Mouse (Mus musculus) CH12.LX (cell line): ENCODE measurements around the gene Arid5a.

Experiments used
- BHLHE40 ChIP-seq: IDR thresholded peaks from 2 replicates; pipeline ENCODE4 v1.6.1; 2011; ENCODE audit warnings: mild to moderate bottlenecking, low read depth, low read length, improper control_type of control experiment
- CTCF ChIP-seq, 2 experiments: IDR thresholded peaks in 1 of 2; conservative IDR thresholded peaks in 1 of 2; 2 replicates each; pipeline ENCODE4 v1.5.1; 2011 to 2012; ENCODE audit warnings: low read depth in 2 of 2, low read length in 2 of 2, improper control_type of control experiment in 1 of 2, inconsistent platforms in 1 of 2, mild to moderate bottlenecking in 1 of 2, moderate library complexity in 1 of 2
- EP300 ChIP-seq: IDR thresholded peaks from 2 replicates; pipeline ENCODE4 v1.6.1; 2011; ENCODE audit warnings: low read length, improper control_type of control experiment
- ETS1 ChIP-seq: conservative IDR thresholded peaks from 2 replicates; pipeline ENCODE4 v1.6.1; 2012; ENCODE audit warnings: low read depth, mild to moderate bottlenecking, inconsistent platforms, low read length, improper control_type of control experiment, moderate library complexity
- KAT2A ChIP-seq: IDR thresholded peaks from 2 replicates; pipeline ENCODE4 v1.6.1; 2012; ENCODE audit warnings: low read length, improper control_type of control experiment, inconsistent platforms; ENCODE audit not compliant: insufficient replicate concordance
- MAX ChIP-seq: IDR thresholded peaks from 2 replicates; pipeline ENCODE4 v1.6.1; 2011; ENCODE audit warnings: low read length, improper control_type of control experiment
- MXI1 ChIP-seq: IDR thresholded peaks from 2 replicates; pipeline ENCODE4 v1.6.1; 2011; ENCODE audit warnings: mild to moderate bottlenecking, low read depth, low read length, improper control_type of control experiment
- MYC ChIP-seq: IDR thresholded peaks from 2 replicates; pipeline ENCODE4 v1.6.1; 2011; ENCODE audit warnings: low read depth, mild to moderate bottlenecking, improper control_type of control experiment, low read length
- POLR2A ChIP-seq: IDR thresholded peaks from 2 replicates; pipeline ENCODE4 v1.6.1; 2011; ENCODE audit warnings: low read depth, mild to moderate bottlenecking, improper control_type of control experiment, low read length
- POLR2AphosphoS2 ChIP-seq: IDR thresholded peaks from 2 replicates; pipeline ENCODE4 v1.6.1; 2011; ENCODE audit warnings: low read depth, low read length, improper control_type of control experiment
- RCOR1 ChIP-seq: conservative IDR thresholded peaks from 2 replicates; pipeline ENCODE4 v1.6.1; 2012; ENCODE audit warnings: low read depth, mild to moderate bottlenecking, inconsistent platforms, low read length, improper control_type of control experiment
- SMC3 ChIP-seq: IDR thresholded peaks from 2 replicates; pipeline ENCODE4 v1.6.1; 2011; ENCODE audit warnings: low read depth, low read length, improper control_type of control experiment
- TBP ChIP-seq: conservative IDR thresholded peaks from 2 replicates; pipeline ENCODE4 v1.6.1; 2011; ENCODE audit warnings: low read depth, low read length, improper control_type of control experiment
- ZKSCAN1 ChIP-seq: IDR thresholded peaks from 2 replicates; pipeline ENCODE4 v1.6.1; 2012; ENCODE audit warnings: low read depth, inconsistent platforms, low read length, improper control_type of control experiment, borderline replicate concordance

DNA sequence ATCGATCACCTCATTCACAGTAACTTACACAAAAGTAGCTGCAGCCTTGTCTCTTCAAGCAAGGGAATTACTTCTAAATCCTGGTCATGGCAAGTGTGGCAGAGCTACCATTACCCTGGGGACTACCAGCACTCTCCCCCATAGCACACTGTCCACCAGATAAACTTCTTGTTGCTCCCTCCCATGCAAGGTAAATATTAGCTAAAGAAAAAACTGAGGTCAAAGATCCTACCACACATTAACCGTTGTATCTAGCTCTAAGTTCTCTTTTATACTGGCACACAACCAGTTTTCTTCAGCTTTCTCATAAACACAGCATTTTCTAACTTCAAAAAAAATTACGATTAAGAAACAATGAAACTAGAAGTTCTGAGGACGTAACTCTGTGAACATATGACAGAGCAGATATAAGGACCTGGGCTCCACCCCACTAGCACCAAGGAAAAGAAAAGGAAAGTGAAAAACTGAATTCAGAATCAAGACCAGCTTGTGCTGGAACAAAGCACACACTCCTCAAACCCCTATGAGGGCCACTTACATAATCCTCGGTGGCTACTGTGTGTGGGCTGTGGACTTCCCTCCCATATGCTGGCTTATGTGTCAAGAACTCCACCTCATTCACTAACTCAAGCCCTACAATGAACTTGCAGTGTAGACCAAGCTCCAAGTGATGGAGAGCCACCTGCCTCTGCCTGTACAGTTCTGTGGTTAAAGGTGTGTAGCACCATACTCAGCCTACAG is 49.6 kb downstream of the Arid5a start:
- no peak for TF ChIP-seq CTCF (conservative IDR thresholded peaks at IDR 0.05 in 1 of 2, IDR thresholded peaks at IDR 0.05 in 1 of 2; ENCODE audit: low read depth in 2 of 2, low read length in 2 of 2)
- TF ChIP-seq MAX = no peak
- no peak for TF ChIP-seq ETS1
- no peak for TF ChIP-seq TBP
- no peak for TF ChIP-seq ZKSCAN1
- no peak for TF ChIP-seq POLR2AphosphoS2
- no peak for TF ChIP-seq POLR2A
- no peak for TF ChIP-seq SMC3
- no peak for TF ChIP-seq MXI1
- TF ChIP-seq RCOR1 = no peak
- TF ChIP-seq EP300 = no peak
- TF ChIP-seq KAT2A = no peak
- TF ChIP-seq BHLHE40 = no peak
- no peak for TF ChIP-seq MYC
